In genomic region chr3:95499024-95499423, GRCm38 (mm10) we compare ENCODE assay signal across 9 mouse cellular contexts. TPM values are rescaled to one million over a fixed set of nuclear protein-coding genes. Genes with fewer than 3 reads are reported as not detected.
A peak's percentile ranks its signal among the peaks of the same experiment; 100 is the strongest.
DNase-seq lines count a peak whose midpoint lies in the region; ATAC-seq and TF ChIP-seq lines count a peak whose summit lies in the region.
"Had no signal": no experiment of that assay in that cellular context is flagged by ENCODE, and none has a peak within 500 bp of the region (broad histone marks: within the 10 kb centered on the region; RNA-seq: fewer than 3 reads in every experiment).

Ctsk (plus strand) TSS chr3:95499256.

- H3K4me1 ChIP-seq in cortical plate, adult 2 months (ENCODE audit: control insufficient read depth, insufficient read depth, low read length), result peaks cover 10% of the 10 kb centered on the region; the same call in 1 of the 2 replicates
- H3K4me1 ChIP-seq in limb, embryonic 12.5 days (replicated peaks), result peaks cover 25% of the 10 kb centered on the region

- no peaks in the 10 kb centered on the region for H3K27me3 ChIP-seq in limb, embryonic 12.5 days
- H3K27me3 ChIP-seq: Patski had no signal

- no peak for TF ChIP-seq POLR2A in cortical plate, adult 2 months (IDR thresholded peaks at IDR 0.05; ENCODE audit: extremely low read depth, insufficient read depth, low read length)

- no peaks in the 10 kb centered on the region for H3K9me3 ChIP-seq in limb, embryonic 12.5 days

- TF ChIP-seq CTCF in layer of hippocampus, adult 2 months (conservative IDR thresholded peaks at IDR 0.05), result no peak
- no peak for TF ChIP-seq CTCF in cortical plate, adult 2 months (IDR thresholded peaks at IDR 0.05; ENCODE audit: extremely low read depth, insufficient read depth, low read length)

- no peak within 1 kb of the TSS for H3K27ac ChIP-seq in layer of hippocampus, adult 2 months
- H3K27ac ChIP-seq in cortical plate, adult 2 months (ENCODE audit: insufficient read depth, low read length), result peak within 1 kb of the TSS; percentile 47; the same call in 1 of the 2 replicates
- H3K27ac ChIP-seq in limb, embryonic 12.5 days, result peak within 1 kb of the TSS; percentile 78

- H3K4me3 ChIP-seq in layer of hippocampus, adult 2 months, result peak within 1 kb of the TSS; percentile 8; the same call in 1 of the 2 replicates
- H3K4me3 ChIP-seq in cortical plate, adult 2 months (ENCODE audit: insufficient read depth, low read length), result peak within 1 kb of the TSS; percentile 8; the same call in 1 of the 2 replicates
- peak within 1 kb of the TSS; percentile 25 for H3K4me3 ChIP-seq in limb, embryonic 12.5 days (replicated peaks)

- peak within 1 kb of the TSS; percentile 42 for H3K9ac ChIP-seq in limb, embryonic 12.5 days (replicated peaks)

- no peak for ATAC-seq in limb, embryonic 12.5 days (ENCODE audit: insufficient number of reproducible peaks, insufficient read depth, low FRiP score, low TSS enrichment, low read depth)
- ATAC-seq: Patski had no signal

- 58% methylated on average over 7 of the region's 7 CpGs for WGBS in limb, embryonic 12.5 days

- peak within 1 kb of the TSS; percentile 52 for H3K4me2 ChIP-seq in limb, embryonic 12.5 days

- DNase-seq in layer of hippocampus, adult 2 months (ENCODE audit: low spot score in 2 of 2), result no peak
- no peak for DNase-seq in layer of hippocampus, postnatal 25 days (ENCODE audit: extremely low spot score in 1 of 2, low spot score in 1 of 2)
- no peak for DNase-seq in gonadal fat pad, adult 2 months (ENCODE audit: low read depth)
- DNase-seq in right cerebral cortex, postnatal 4 days, result no peak
- no peak for DNase-seq in layer of hippocampus, adult 18-20 months (ENCODE audit: low spot score in 2 of 2)

- H3K36me3 ChIP-seq in limb, embryonic 12.5 days, result peaks cover 25% of the 10 kb centered on the region

RNA-seq across cellular contexts. Expression of gene Ctsk, which starts in this region (rescaled TPM):
- total RNA-seq in layer of hippocampus, adult 2 months (2021), result 1 to 10 TPM; 2.6 TPM
- total RNA-seq in layer of hippocampus, postnatal 25 days (2021), result 1 to 10 TPM; 3.5 to 4.2 TPM
- 5.5 and 6.7 TPM in 2 replicates for polyA plus RNA-seq in cortical plate, adult 2 months (2012; rRNA removed)
- polyA plus RNA-seq in gonadal fat pad, adult 2 months (2012; rRNA removed), result 14.6 and 14.8 TPM in 2 replicates
- 7.9 and 10.1 TPM in 2 replicates for polyA plus RNA-seq in limb, embryonic 12.5 days (2016; fragmentation: Nextera tagmentation; extraction: Ambion mirVana)
- total RNA-seq in layer of hippocampus, adult 18-20 months (2021), result 1 to 10 TPM; 2.3 to 2.9 TPM
- total RNA-seq: common myeloid progenitor, adult 5-6 weeks had no signal
